Mouse (Mus musculus) MEL (cell line): ENCODE data around the gene Efcab2.

Experiments
- CTCF ChIP-seq, 3 experiments: IDR thresholded peaks in 2 of 3; conservative IDR thresholded peaks in 1 of 3; 2 replicates each; pipeline ENCODE4 v1.5.1; 2011 to 2012; ENCODE audit warnings: low read length in 3 of 3, low read depth in 2 of 3, mild to moderate bottlenecking in 2 of 3, improper control_type of control experiment in 1 of 3, inconsistent platforms in 1 of 3, mixed read lengths in 1 of 3, moderate library complexity in 1 of 3; ENCODE audit not compliant: control insufficient read depth in 1 of 3, insufficient read depth in 1 of 3, poor library complexity in 1 of 3, severe bottlenecking in 1 of 3
- GABPA ChIP-seq: IDR thresholded peaks from 2 replicates; pipeline ENCODE4 v1.6.1; 2012; ENCODE audit warnings: low read depth, mild to moderate bottlenecking, inconsistent platforms, low read length, improper control_type of control experiment, moderate library complexity
- GATA1 ChIP-seq: IDR thresholded peaks from 2 replicates; pipeline ENCODE4 v1.6.1; 2011; ENCODE audit warnings: low read depth, low read length, improper control_type of control experiment

DNA sequence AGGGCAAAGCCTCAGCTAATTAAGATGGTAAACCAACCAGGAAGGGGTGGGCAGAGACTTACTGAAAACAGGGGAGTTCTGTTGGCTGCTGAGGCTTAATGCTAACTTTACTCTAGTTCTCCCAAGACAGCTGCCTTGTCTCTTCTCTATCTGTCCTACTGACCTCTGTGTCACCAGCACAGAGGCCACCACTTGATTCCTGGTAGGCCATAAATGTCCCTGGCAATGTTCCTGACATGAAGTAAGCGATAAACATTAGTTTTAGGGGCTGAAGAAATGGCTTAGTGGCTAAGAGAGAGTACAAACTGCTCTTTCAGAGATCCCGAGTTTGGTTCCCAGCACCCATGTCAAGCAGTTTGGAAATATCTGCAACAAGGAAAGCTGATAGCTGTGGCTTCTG, 29.0 kb upstream of the Efcab2 start:
- TF ChIP-seq GABPA (no peak), GATA1 (no peak), CTCF (IDR thresholded peaks at IDR 0.05 in 2 of 3, conservative IDR thresholded peaks at IDR 0.05 in 1 of 3; ENCODE audit: control insufficient read depth in 1 of 3, insufficient read depth in 1 of 3, low read depth in 2 of 3, low read length in 3 of 3, poor library complexity in 1 of 3, severe bottlenecking in 1 of 3) (no peak)
